Mouse (Mus musculus) hindbrain, embryonic 11.5 days (tissue): ENCODE data around the gene Ripply2. TPM values are rescaled to one million over a fixed set of nuclear protein-coding genes. Genes with fewer than 3 reads are reported as not detected.
"Not testable (repeated sequence)": the region's sequence is repeated elsewhere in the genome, so short reads cannot be mapped to it uniquely, and the experiment has no call there.

Experiments used
- ATAC-seq: fragments of 200-750 bp; cut with Nextera tagmentation; 2 replicates; pipeline ENCODE4 v1.8.0; 2017; ENCODE audit warnings: mild to moderate bottlenecking, moderate TSS enrichment, moderate library complexity; ENCODE audit not compliant: low FRiP score
- DNase-seq: peaks from one replicate; pipeline ENCODE4 v3.0.0-alpha.2; 2015; ENCODE audit warnings: low spot score
- H3K27ac ChIP-seq: fragments of 300-500 bp; sonication (generic); 2 replicates; pipeline ENCODE4 v1.5.1; 2014; ENCODE audit warnings: mild to moderate bottlenecking, low read depth, low read length
- H3K27me3 ChIP-seq: fragments of 300-500 bp; sonication (generic); 2 replicates; pipeline ENCODE4 v1.6.1; 2014; ENCODE audit warnings: mild to moderate bottlenecking, low read length, moderate library complexity, mixed read lengths; ENCODE audit not compliant: control insufficient read depth, insufficient read depth
- H3K36me3 ChIP-seq: fragments of 300-500 bp; sonication (generic); 2 replicates; pipeline ENCODE4 v1.6.1; 2014; ENCODE audit warnings: mild to moderate bottlenecking, low read length, moderate library complexity, mixed read lengths; ENCODE audit not compliant: control insufficient read depth, insufficient read depth
- H3K4me1 ChIP-seq: fragments of 300-500 bp; sonication (generic); replicated peaks from 2 replicates; pipeline ENCODE4 v1.6.1; 2014; ENCODE audit warnings: low read length, mixed read lengths; ENCODE audit not compliant: control insufficient read depth, insufficient read depth
- H3K4me2 ChIP-seq: fragments of 300-500 bp; sonication (generic); replicated peaks from 2 replicates; pipeline ENCODE4 v1.6.1; 2014; ENCODE audit warnings: mild to moderate bottlenecking, low read depth, low read length
- H3K4me3 ChIP-seq: fragments of 300-500 bp; sonication (generic); 2 replicates; pipeline ENCODE4 v1.5.1; 2014; ENCODE audit warnings: low read depth, low read length
- H3K9ac ChIP-seq: fragments of 300-500 bp; sonication (generic); 2 replicates; pipeline ENCODE4 v1.6.1; 2014; ENCODE audit warnings: low read depth, low read length
- H3K9me3 ChIP-seq: fragments of 300-500 bp; sonication (generic); 2 replicates; pipeline ENCODE4 v1.6.1; 2016; ENCODE audit warnings: low read length; ENCODE audit not compliant: control insufficient read depth
- WGBS: fragments of 180-500 bp; shearing (Covaris S2); extraction: QIAGEN DNeasy Blood & Tissue Kit; methylation state at CpG from one replicate; pipeline ENCODE4 v1.1.7; 2014; 5-methylcytosine and 5-hydroxymethylcytosine counted together
- polyA plus RNA-seq: library from polyadenylated mRNA; unstranded; fragments of >200 nt; fragmentation: Nextera tagmentation; extraction: Ambion mirVana; gene quantifications from 2 replicates; pipeline ENCODE4 v1.2.1, GENCODE M21; 2014

The Ripply2 gene
- polyA plus RNA-seq, result 0.93 and 1.5 TPM in 2 replicates

DNA sequence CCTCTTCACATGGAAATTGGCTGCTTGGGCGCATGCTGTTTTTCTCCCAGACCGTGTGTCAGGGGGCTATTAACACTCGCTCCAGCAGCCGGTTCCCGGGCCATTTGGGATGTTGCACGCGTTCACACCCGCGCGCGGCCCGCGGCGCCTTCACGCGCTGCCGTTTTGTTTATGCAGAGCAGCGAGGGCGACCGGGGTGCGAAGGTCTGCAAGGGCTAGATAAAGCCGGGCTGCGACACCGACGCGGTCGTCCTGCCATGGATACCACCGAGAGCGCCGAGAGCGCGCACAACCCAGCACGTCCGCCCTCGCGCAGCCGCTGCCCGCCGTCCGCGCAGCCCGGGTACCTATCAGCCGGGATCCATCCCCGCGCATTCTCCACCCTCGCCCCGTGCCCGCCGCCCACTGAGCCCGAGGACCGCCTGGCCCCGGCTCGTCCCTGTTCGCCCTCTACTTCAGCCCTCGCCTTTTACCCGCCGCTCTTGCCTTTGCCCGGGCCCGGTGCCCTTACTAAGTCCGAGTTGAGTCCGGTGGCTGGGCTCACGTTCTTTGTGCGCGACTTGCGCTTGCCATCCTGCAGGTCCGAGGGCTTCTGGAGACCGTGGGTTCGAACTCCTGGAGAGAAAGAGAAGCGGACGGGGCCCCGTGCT lies at the start of gene Ripply2:
Ripply2 (plus strand) TSS at position 250 of the 650 bp plus-strand sequence.
- Histone ChIP-seq H3K27me3 (peaks cover 4% of the 10 kb centered on the region), H3K4me1 (no peaks in the 10 kb centered on the region), H3K27ac (no peak within 1 kb of the TSS), H3K9ac (peak within 1 kb of the TSS; percentile 69), H3K4me3 (peak within 1 kb of the TSS; percentile 55), H3K4me2 (peak within 1 kb of the TSS; percentile 89), H3K36me3 (no peaks in the 10 kb centered on the region), H3K9me3 (no peaks in the 10 kb centered on the region)
- peak; percentile 87 for ATAC-seq
- under 1% methylated on average over 71 of the region's 71 CpGs for WGBS
- DNase-seq, result peak; percentile 73

DNA sequence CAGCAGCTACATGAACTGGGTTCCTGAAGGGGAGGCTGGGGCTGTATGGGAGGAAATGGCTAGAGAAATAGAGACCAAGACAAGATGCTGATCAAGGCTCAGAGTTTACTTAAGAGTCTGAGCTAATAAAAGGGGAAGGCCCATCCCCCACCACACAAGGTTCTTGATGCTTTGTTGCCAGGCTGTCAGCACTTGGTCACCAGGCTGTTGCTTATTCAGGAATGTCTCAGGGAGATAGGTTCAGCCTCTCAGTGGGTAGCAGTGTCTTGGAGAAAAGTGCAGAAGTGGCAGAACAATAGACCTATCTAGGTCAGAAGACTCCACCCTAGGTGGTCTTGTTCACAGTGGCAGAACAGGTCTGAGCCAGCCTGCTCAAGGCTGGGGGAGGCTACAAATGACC lies 42.9 kb upstream of the Ripply2 start:
- not testable (repeated sequence) for H3K27me3 ChIP-seq, H3K4me3 ChIP-seq, DNase-seq, H3K36me3 ChIP-seq, H3K9ac ChIP-seq, ATAC-seq, H3K27ac ChIP-seq, H3K4me2 ChIP-seq, H3K9me3 ChIP-seq, H3K4me1 ChIP-seq

DNA sequence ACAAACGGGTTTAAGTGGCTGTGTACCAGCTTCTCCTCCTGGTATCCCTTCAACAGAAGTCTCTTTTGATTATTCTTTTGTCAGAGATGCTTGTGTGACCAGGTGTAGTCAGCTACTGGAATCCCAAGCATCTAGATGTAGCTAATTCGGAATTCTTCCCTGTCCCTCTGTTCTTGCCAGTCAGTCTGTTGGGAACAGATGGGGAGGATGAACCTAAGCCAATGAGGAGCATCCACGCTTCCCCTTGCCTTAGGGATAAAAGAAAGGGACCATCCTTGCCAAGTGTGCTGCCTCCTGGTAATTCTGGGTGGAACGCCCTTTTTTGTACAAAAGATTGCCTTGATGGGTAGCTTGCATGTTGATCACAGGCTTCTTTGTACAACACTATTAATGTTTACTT lies 41.8 kb upstream of the Ripply2 start:
- Histone ChIP-seq H3K36me3 (no peaks in the 10 kb centered on the region), H3K9me3 (no peaks in the 10 kb centered on the region), H3K27ac (no peak overlapping the region), H3K4me2 (no peak overlapping the region), H3K4me1 (no peaks in the 10 kb centered on the region), H3K9ac (no peak overlapping the region), H3K4me3 (no peak overlapping the region), H3K27me3 (no peaks in the 10 kb centered on the region)
- ATAC-seq, result no peak
- WGBS, result 69% methylated on average over 4 of the region's 4 CpGs
- no peak for DNase-seq

DNA sequence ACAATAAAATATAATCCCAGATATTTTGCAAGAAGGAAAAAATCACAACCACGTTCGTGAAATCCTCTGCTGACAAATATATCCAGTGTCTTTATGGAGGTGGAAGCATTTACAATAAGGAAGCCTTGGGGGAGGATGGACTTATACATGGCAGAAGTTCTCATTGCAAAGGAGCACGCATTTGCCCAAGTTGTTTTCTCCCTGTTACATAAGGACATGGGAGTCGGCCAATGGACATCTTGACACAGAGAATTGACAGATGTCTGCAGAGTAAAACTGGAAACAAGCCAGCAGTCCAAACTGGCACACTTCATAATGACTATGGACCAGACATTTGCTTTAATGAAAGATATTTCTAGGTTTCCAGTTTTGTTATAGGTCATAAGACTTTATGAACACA lies 38.4 kb upstream of the Ripply2 start:
- no peak overlapping the region for H3K4me3 ChIP-seq
- no peaks in the 10 kb centered on the region for H3K27me3 ChIP-seq
- H3K27ac ChIP-seq, result no peak overlapping the region
- 90% methylated on average over 4 of the region's 4 CpGs for WGBS
- H3K36me3 ChIP-seq, result no peaks in the 10 kb centered on the region
- H3K4me1 ChIP-seq, result no peaks in the 10 kb centered on the region
- H3K9me3 ChIP-seq, result no peaks in the 10 kb centered on the region
- no peak overlapping the region for H3K4me2 ChIP-seq
- DNase-seq (no peak), ATAC-seq (no peak)
- no peak overlapping the region for H3K9ac ChIP-seq

DNA sequence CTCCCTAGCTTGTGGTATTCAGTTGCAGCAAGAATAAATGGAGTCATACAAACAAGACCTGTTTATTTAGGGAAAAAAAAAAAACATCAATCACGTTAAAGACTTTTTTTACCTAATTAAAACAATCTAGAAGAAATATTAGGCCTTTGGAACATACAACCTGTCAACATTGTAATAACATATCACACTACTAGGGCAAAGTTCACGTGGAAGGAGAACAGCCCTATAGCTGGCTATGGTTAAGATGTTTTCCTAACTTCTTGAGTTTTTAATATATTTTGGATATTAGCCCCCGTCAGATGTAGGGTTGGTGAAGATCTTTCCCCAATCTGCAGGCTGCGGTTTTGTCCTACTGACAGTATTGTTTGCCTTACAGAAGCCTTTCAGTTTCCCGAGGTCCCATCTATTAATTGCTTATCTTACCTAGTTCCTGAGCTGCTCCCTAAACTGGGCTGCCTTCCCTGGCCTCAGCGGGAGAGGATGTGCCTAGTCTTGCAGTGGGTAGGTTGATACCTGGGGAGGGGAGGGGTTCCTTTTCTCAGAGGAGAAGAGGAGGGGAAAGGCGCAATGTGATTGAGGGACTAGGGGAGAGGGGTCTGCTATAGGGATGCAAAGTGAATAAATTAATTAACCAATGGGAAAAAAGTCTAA lies 37.0 kb upstream of the Ripply2 start:
- Histone ChIP-seq H3K9me3 (no peaks in the 10 kb centered on the region), H3K4me3 (no peak overlapping the region), H3K9ac (no peak overlapping the region), H3K4me2 (no peak overlapping the region), H3K27me3 (no peaks in the 10 kb centered on the region), H3K4me1 (no peaks in the 10 kb centered on the region), H3K36me3 (no peaks in the 10 kb centered on the region), H3K27ac (no peak overlapping the region)
- DNase-seq (no peak), ATAC-seq (no peak)
- WGBS, result 76% methylated on average over 7 of the region's 7 CpGs

DNA sequence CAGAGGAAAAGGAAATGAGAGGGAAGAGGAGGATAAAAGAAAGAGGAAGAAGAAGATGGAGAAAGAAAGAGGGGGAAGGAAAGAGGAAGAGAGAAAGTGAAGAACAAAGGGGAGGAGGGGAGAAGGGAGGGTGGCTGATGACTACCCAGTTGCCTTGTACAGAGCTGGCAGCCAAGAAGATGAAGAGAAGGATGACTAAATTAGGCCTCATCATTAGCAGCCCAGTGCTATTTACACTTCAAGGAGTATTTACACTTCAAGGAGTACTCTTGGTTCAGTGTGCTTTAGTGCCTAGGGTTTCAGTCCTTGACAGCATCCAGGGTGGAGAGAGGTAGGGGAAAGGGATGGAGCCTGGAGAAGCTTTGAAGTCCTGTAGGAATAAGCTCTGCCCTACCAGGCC lies 35.3 kb upstream of the Ripply2 start:
- no peak for ATAC-seq

DNA sequence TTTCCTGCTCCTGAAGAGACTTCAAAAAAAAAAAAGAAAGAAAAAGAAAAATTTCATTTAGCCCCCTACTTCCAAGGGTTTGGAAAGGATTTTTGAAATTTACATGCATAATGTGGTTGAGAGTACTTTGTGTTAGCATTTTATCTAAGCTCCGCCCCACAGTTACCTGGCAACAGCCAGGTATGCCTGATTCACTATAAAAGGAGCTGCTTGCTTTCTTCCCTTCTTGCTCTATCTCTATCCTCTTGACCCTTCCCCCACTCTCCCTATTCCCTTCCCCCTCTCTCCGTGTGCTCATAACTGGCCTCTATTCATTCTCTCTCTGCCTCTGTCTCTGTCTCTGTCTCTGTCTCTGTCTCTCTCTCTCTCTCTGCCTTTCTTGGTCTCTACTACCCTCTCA lies 34.4 kb upstream of the Ripply2 start:
- Histone ChIP-seq H3K36me3 (no peaks in the 10 kb centered on the region), H3K9me3 (no peaks in the 10 kb centered on the region), H3K4me2 (no peak overlapping the region), H3K27me3 (no peaks in the 10 kb centered on the region), H3K27ac (no peak overlapping the region), H3K4me3 (no peak overlapping the region), H3K9ac (no peak overlapping the region), H3K4me1 (no peaks in the 10 kb centered on the region)
- ATAC-seq (no peak), DNase-seq (no peak)
- WGBS, result 53% methylated on average over 2 of the region's 2 CpGs

More for the DNA sequence above, 35.3 kb upstream of the Ripply2 start:
- H3K4me3 ChIP-seq, result no peak overlapping the region
- H3K4me1 ChIP-seq, result no peaks in the 10 kb centered on the region
- DNase-seq, result no peak
- no peak overlapping the region for H3K4me2 ChIP-seq
- no peaks in the 10 kb centered on the region for H3K9me3 ChIP-seq
- no peaks in the 10 kb centered on the region for H3K36me3 ChIP-seq
- no peak overlapping the region for H3K9ac ChIP-seq
- no peak overlapping the region for H3K27ac ChIP-seq
- H3K27me3 ChIP-seq, result no peaks in the 10 kb centered on the region

DNA sequence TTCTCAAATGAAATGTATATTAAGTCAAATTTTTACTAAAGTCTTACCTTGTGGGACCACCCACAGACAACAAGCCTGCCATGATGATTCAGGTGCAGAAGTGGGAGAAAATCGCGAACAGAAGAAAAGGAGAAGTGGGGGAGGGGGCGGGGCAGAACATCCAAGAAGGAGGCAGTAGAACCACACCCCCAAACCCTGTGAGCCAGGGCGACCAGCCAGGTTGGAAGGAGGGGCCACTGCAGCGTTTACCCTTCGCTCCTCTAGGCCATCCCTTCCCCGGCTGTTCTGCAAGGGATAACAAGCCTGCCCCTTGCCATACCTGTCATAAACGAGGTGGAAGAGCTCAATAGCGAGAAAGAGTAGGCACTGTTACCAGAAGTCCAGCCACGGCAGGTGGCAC lies 33.8 kb upstream of the Ripply2 start:
- H3K9me3 ChIP-seq, result no peaks in the 10 kb centered on the region
- 18% methylated on average over 10 of the region's 10 CpGs for WGBS
- no peak overlapping the region for H3K27ac ChIP-seq
- ATAC-seq (no peak), DNase-seq (no peak)
- no peak overlapping the region for H3K9ac ChIP-seq
- H3K36me3 ChIP-seq, result no peaks in the 10 kb centered on the region
- H3K4me3 ChIP-seq, result no peak overlapping the region
- no peaks in the 10 kb centered on the region for H3K27me3 ChIP-seq
- no peak overlapping the region for H3K4me2 ChIP-seq
- H3K4me1 ChIP-seq, result no peaks in the 10 kb centered on the region

DNA sequence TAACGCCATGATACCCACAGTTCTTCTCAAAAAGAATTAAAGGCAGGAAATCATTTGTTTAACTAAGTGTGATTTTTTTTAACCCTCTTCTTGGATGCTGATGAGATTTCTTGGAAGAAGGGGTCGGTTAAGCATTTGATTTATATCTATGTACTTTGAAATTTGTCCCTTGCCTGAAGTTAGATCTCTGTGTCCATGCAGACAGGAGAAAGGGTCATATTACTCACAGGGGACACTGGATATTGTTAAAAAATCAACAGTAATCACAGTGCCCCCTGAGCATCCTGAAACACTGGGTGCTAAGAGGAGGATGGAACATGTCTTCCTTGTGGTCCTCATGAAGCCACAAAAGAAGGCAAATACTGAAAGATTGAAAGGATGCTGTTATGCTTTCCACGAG lies 30.8 kb upstream of the Ripply2 start:
- Histone ChIP-seq H3K4me1 (no peaks in the 10 kb centered on the region; the same call in 1 of the 2 replicates), H3K27me3 (no peaks in the 10 kb centered on the region), H3K27ac (no peak overlapping the region), H3K4me3 (no peak overlapping the region), H3K4me2 (no peak overlapping the region), H3K36me3 (no peaks in the 10 kb centered on the region), H3K9me3 (no peaks in the 10 kb centered on the region), H3K9ac (no peak overlapping the region)
- DNase-seq (no peak), ATAC-seq (no peak)
- 81% methylated on average over 3 of the region's 3 CpGs for WGBS
